Comparison of ENCODE assay signal across 18 mouse cellular contexts in the genomic region with DNA sequence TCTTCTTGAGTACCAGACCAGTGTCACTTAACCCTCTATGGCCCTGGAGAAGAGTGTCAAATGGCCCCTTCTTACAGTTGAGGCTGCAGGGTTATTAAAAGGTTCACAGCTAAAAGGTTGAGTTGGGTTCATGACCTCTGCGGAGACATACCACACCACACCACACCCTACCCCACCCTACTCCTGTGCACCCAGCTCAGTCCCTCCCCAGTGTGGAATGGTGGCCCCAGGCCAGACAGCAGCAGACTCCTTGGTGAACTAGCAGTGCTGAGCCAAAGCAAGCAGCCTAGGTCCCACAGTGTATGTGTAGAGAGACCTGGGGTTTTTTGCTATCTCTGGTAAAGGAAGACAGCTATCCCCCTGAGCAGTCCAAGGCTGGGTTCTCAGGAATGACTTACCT. TPM values are rescaled to one million over a fixed set of nuclear protein-coding genes. Genes with fewer than 3 reads are reported as not detected.
DNase-seq lines count a peak whose midpoint lies in the region; ATAC-seq and TF ChIP-seq lines count a peak whose summit lies in the region.
"Had no signal": no experiment of that assay in that cellular context is flagged by ENCODE, and none has a peak within 500 bp of the region (broad histone marks: within the 10 kb centered on the region; RNA-seq: fewer than 3 reads in every experiment).

No protein-coding gene starts in this region.

- H3K27me3 ChIP-seq in kidney, adult 2 months (replicated peaks; ENCODE audit: control insufficient read depth, insufficient read depth, low read length), result no peaks in the 10 kb centered on the region
- no peaks in the 10 kb centered on the region for H3K27me3 ChIP-seq in ES-Bruce4 (ENCODE audit: control insufficient read depth, insufficient read depth, low read length, poor library complexity, severe bottlenecking)
- H3K27me3 ChIP-seq in intestine, embryonic 15.5 days (replicated peaks), result no peaks in the 10 kb centered on the region
- H3K27me3 ChIP-seq in thymus, adult 2 months (ENCODE audit: control insufficient read depth, insufficient read depth, low read length), result no peaks in the 10 kb centered on the region
- H3K27me3 ChIP-seq: forebrain, embryonic 13.5 days had no signal

- no peak for TF ChIP-seq CTCF in kidney, adult 2 months (conservative IDR thresholded peaks at IDR 0.05; ENCODE audit: insufficient read depth, insufficient read length, low read depth, low read length)
- no peak for TF ChIP-seq CTCF in ES-Bruce4 (IDR thresholded peaks at IDR 0.05; ENCODE audit: low read depth, low read length)
- no peak for TF ChIP-seq CTCF in thymus, adult 2 months (IDR thresholded peaks at IDR 0.05; ENCODE audit: borderline replicate concordance, control insufficient read depth, extremely low read depth, insufficient read depth, low read length, poor library complexity)

- WGBS in kidney, adult 2 months, result 50% methylated on average over 1 of the region's 1 CpGs
- WGBS in intestine, embryonic 15.5 days, result 60% methylated on average over 1 of the region's 1 CpGs
- 83% methylated on average over 1 of the region's 1 CpGs for WGBS in thymus, adult 2 months

- H3K9me3 ChIP-seq in ES-Bruce4 (replicated peaks; ENCODE audit: control insufficient read depth, insufficient read depth, low read length, poor library complexity, severe bottlenecking), result no peaks in the 10 kb centered on the region
- no peaks in the 10 kb centered on the region for H3K9me3 ChIP-seq in intestine, embryonic 15.5 days
- H3K9me3 ChIP-seq: forebrain, embryonic 13.5 days; hindbrain, embryonic 10.5 days had no signal

- intact Hi-C loops in left cerebral cortex, postnatal 25 days (cut with DNase I), result loop anchor here (10.0 kb wide), 1 partner anchor 351 kb away; no protein-coding TSS in a partner anchor

- peak; percentile 12 for DNase-seq in kidney, adult 2 months
- DNase-seq in kidney, adult 11 months, result no peak
- DNase-seq in lung, postnatal 25 days (ENCODE audit: low spot score), result peak; percentile 55
- DNase-seq in layer of hippocampus, adult 9-11 months, result no peak
- no peak for DNase-seq in thymus, adult 2 months
- DNase-seq in left cerebral cortex, postnatal 25 days (ENCODE audit: low spot score in 2 of 2), result no peak
- DNase-seq: adrenal gland, postnatal 10 days; cerebellum, adult 18-20 months; kidney, adult 8-10 months had no signal

- H3K4me3 ChIP-seq in kidney, adult 2 months (ENCODE audit: insufficient read depth, low read depth, low read length), result no peak overlapping the region
- H3K4me3 ChIP-seq in ES-Bruce4 (ENCODE audit: low read depth, low read length), result no peak overlapping the region
- no peak overlapping the region for H3K4me3 ChIP-seq in intestine, embryonic 15.5 days (replicated peaks)
- H3K4me3 ChIP-seq in thymus, adult 2 months (ENCODE audit: control insufficient read depth, insufficient read depth, low read length), result no peak overlapping the region
- H3K4me3 ChIP-seq: forebrain, embryonic 13.5 days; hindbrain, embryonic 10.5 days had no signal

- H3K9ac ChIP-seq in ES-Bruce4 (ENCODE audit: low read depth, poor library complexity, severe bottlenecking), result no peak overlapping the region
- H3K9ac ChIP-seq in intestine, embryonic 15.5 days, result no peak overlapping the region
- H3K9ac ChIP-seq: forebrain, embryonic 13.5 days had no signal

- no peak for TF ChIP-seq POLR2A in kidney, adult 2 months (IDR thresholded peaks at IDR 0.05; ENCODE audit: low read depth, low read length)
- no peak for TF ChIP-seq POLR2A in ES-Bruce4 (IDR thresholded peaks at IDR 0.05; ENCODE audit: insufficient read depth, low read length)
- no peak for TF ChIP-seq POLR2A in thymus, adult 2 months (IDR thresholded peaks at IDR 0.05; ENCODE audit: control insufficient read depth, extremely low read depth, insufficient read depth, low read length, poor library complexity)

- 0 out of 2 replicates have a peak, but pooled peaks cover 2% of the 10 kb centered on the region for H3K4me1 ChIP-seq in kidney, adult 2 months (ENCODE audit: control insufficient read depth, insufficient read depth, low read length)
- H3K4me1 ChIP-seq in ES-Bruce4 (ENCODE audit: control insufficient read depth, insufficient read depth, low read length), result peaks cover 6% of the 10 kb centered on the region
- H3K4me1 ChIP-seq in intestine, embryonic 15.5 days (replicated peaks), result 0 out of 2 replicates have a peak, but pooled peaks cover 6% of the 10 kb centered on the region
- H3K4me1 ChIP-seq in thymus, adult 2 months (replicated peaks; ENCODE audit: control insufficient read depth, insufficient read depth, low read length), result no peaks in the 10 kb centered on the region
- H3K4me1 ChIP-seq: forebrain, embryonic 13.5 days; hindbrain, embryonic 10.5 days had no signal

- peak; percentile 97 for TF ChIP-seq EP300 in ES-Bruce4 (IDR thresholded peaks at IDR 0.05; ENCODE audit: insufficient read depth, low read depth, low read length)

- 0 out of 2 replicates have a peak overlapping the region, but pooled peaks have one; percentile 6 for H3K4me2 ChIP-seq in intestine, embryonic 15.5 days (replicated peaks)
- H3K4me2 ChIP-seq: forebrain, embryonic 13.5 days had no signal

- no peak overlapping the region for H3K27ac ChIP-seq in kidney, adult 2 months (ENCODE audit: insufficient read depth, low read depth, low read length)
- no peak overlapping the region for H3K27ac ChIP-seq in ES-Bruce4 (ENCODE audit: insufficient read depth, low read length)
- H3K27ac ChIP-seq in intestine, embryonic 15.5 days, result no peak overlapping the region
- H3K27ac ChIP-seq in thymus, adult 2 months (ENCODE audit: control insufficient read depth, insufficient read depth, low read length), result no peak overlapping the region
- H3K27ac ChIP-seq: forebrain, embryonic 13.5 days; hindbrain, embryonic 10.5 days had no signal

- peak; percentile 80 for ATAC-seq in intestine, embryonic 15.5 days
- ATAC-seq: forebrain, embryonic 13.5 days; midbrain, embryonic 16.5 days had no signal

- no peaks in the 10 kb centered on the region for H3K36me3 ChIP-seq in kidney, adult 2 months (ENCODE audit: control insufficient read depth, insufficient read depth, low read length)
- H3K36me3 ChIP-seq in ES-Bruce4 (ENCODE audit: control insufficient read depth, insufficient read depth, low read length, poor library complexity, severe bottlenecking), result no peaks in the 10 kb centered on the region
- H3K36me3 ChIP-seq in intestine, embryonic 15.5 days, result no peaks in the 10 kb centered on the region
- no peaks in the 10 kb centered on the region for H3K36me3 ChIP-seq in thymus, adult 2 months (ENCODE audit: control insufficient read depth, insufficient read depth, low read length)
- H3K36me3 ChIP-seq: hindbrain, embryonic 10.5 days had no signal

RNA-seq across cellular contexts. Expression of gene Tmprss2, which starts 54.5 kb away (rescaled TPM):
- 97.2 and 115 TPM in 2 replicates for polyA plus RNA-seq in kidney, adult 2 months (2012; rRNA removed)
- 11.5 and 12.3 TPM in 2 replicates for polyA plus RNA-seq in ES-Bruce4 (2011; ENCODE audit: insufficient read depth, insufficient read length, low read depth, missing spikeins)
- 26.0 and 28.9 TPM in 2 replicates for polyA plus RNA-seq in intestine, embryonic 15.5 days (2015; fragmentation: Nextera tagmentation; extraction: Ambion mirVana)
- polyA plus RNA-seq in thymus, adult 2 months (2012; rRNA removed), result 2.6 and 4.0 TPM in 2 replicates
- total RNA-seq in left cerebral cortex, postnatal 25 days (2021), result not detected
- total RNA-seq: granulocyte monocyte progenitor cell, adult 5-6 weeks; layer of hippocampus, postnatal 14 days; left cerebral cortex, postnatal 14 days; megakaryocyte, adult 5-6 weeks had no signal
- polyA plus RNA-seq: forebrain, embryonic 13.5 days had no signal

Comparison
In these comparisons a context has a peak if more than half of its experiments do, and no peak if none do; other contexts are left out.
1. DNase-seq: peak in kidney, adult 2 months (single experiment) and lung, postnatal 25 days (single experiment); none in kidney, adult 11 months (single experiment), layer of hippocampus, adult 9-11 months (single experiment), thymus, adult 2 months (single experiment) and left cerebral cortex, postnatal 25 days (0 of 2).